Comparison of ENCODE assay signal across 17 mouse cellular contexts in the genomic region with DNA sequence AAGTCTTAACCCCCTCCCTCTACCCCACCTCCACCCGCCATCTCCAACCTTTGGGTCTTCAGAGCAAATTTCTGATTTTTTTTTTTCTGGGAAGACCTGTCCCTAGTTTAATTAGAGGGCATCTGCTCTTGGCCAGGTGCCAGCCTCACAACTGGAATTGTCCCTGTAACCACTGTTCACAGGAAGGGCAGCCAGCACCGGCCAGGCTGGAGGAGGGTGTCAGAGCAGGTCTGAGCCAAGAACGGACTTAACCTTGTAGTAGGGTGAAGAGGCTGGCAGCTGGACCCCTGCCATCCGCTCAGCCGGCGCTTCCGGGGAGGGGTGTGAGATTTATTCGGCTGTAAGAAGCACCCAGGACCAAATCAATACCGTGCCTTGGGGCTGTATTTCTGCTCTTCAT. TPM values are rescaled to one million over a fixed set of nuclear protein-coding genes. Genes with fewer than 3 reads are reported as not detected.
DNase-seq lines count a peak whose midpoint lies in the region; ATAC-seq and TF ChIP-seq lines count a peak whose summit lies in the region.
"Had no signal": no experiment of that assay in that cellular context is flagged by ENCODE, and none has a peak within 500 bp of the region (broad histone marks: within the 10 kb centered on the region; RNA-seq: fewer than 3 reads in every experiment).

No protein-coding gene starts in this region.

- no peak for TF ChIP-seq POLR2A in kidney, adult 2 months (IDR thresholded peaks at IDR 0.05; ENCODE audit: low read depth, low read length)

- H3K27me3 ChIP-seq in kidney, adult 2 months (replicated peaks; ENCODE audit: control insufficient read depth, insufficient read depth, low read length): peaks cover 3% of the 10 kb centered on the region; the same call in 1 of the 2 replicates
- H3K27me3 ChIP-seq in midbrain, embryonic 13.5 days: peaks cover 20% of the 10 kb centered on the region

- H3K4me1 ChIP-seq in kidney, adult 2 months (ENCODE audit: control insufficient read depth, insufficient read depth, low read length): no peaks in the 10 kb centered on the region
- H3K4me1 ChIP-seq in midbrain, embryonic 13.5 days (replicated peaks): peaks cover 14% of the 10 kb centered on the region

- H3K27ac ChIP-seq in kidney, adult 2 months (ENCODE audit: insufficient read depth, low read depth, low read length): no peak overlapping the region
- no peak overlapping the region for H3K27ac ChIP-seq in midbrain, embryonic 13.5 days
- H3K27ac ChIP-seq: gastrocnemius, adult 2 months; macrophage had no signal

- no peaks in the 10 kb centered on the region for H3K36me3 ChIP-seq in kidney, adult 2 months (ENCODE audit: control insufficient read depth, insufficient read depth, low read length)
- H3K36me3 ChIP-seq in midbrain, embryonic 13.5 days: no peaks in the 10 kb centered on the region

- peak; percentile 13 for DNase-seq in adrenal gland, postnatal 10 days
- no peak for DNase-seq in adrenal gland, postnatal 4 days (ENCODE audit: low spot score in 2 of 2)
- peak; percentile 13 for DNase-seq in kidney, postnatal 10 days
- DNase-seq in kidney, adult 2 months: no peak
- DNase-seq in adrenal gland, postnatal 25 days: peak; percentile 14
- peak; percentile 42 to 63 for DNase-seq in heart, postnatal 14 days
- DNase-seq in c-Kit-positive CD71-positive TER-119-positive erythroid progenitor cells, embryonic 14.5 days (ENCODE audit: low spot score): no peak
- DNase-seq: gastrocnemius, adult 2 months; kidney, adult 9 months; liver; lung, adult 18-20 months; midbrain, embryonic 14.5 days had no signal

- ATAC-seq in midbrain, embryonic 13.5 days: no peak
- ATAC-seq: forebrain, embryonic 16.5 days had no signal

- TF ChIP-seq CTCF in kidney, adult 2 months (conservative IDR thresholded peaks at IDR 0.05; ENCODE audit: insufficient read depth, insufficient read length, low read depth, low read length): no peak

- 64% methylated on average over 9 of the region's 9 CpGs for WGBS in kidney, adult 2 months
- 81% methylated on average over 9 of the region's 9 CpGs for WGBS in midbrain, embryonic 13.5 days

- H3K4me3 ChIP-seq in kidney, adult 2 months (ENCODE audit: insufficient read depth, low read depth, low read length): no peak overlapping the region
- H3K4me3 ChIP-seq in midbrain, embryonic 13.5 days (replicated peaks): no peak overlapping the region
- H3K4me3 ChIP-seq: erythroblast, embryonic 14.5 days; gastrocnemius, adult 2 months had no signal

- no peak overlapping the region for H3K4me2 ChIP-seq in midbrain, embryonic 13.5 days (replicated peaks)

- H3K9me3 ChIP-seq in midbrain, embryonic 13.5 days: no peaks in the 10 kb centered on the region

- H3K9ac ChIP-seq in midbrain, embryonic 13.5 days (replicated peaks): no peak overlapping the region

- intact Hi-C loops in heart, postnatal 14 days (cut with DNase I): no loop called here

RNA-seq across cellular contexts. Expression of gene Spock1, which starts 3.0 kb away (rescaled TPM):
- total RNA-seq in adrenal gland, postnatal 10 days (2021): 10 to 100 TPM; 13.2 to 14.7 TPM
- 10 to 100 TPM; 30.0 to 35.2 TPM for total RNA-seq in adrenal gland, postnatal 4 days (2021)
- polyA plus RNA-seq in kidney, adult 2 months (2012; rRNA removed): 0.19 TPM in 2 replicates
- 7.0 and 9.5 TPM in 2 replicates for total RNA-seq in adrenal gland, postnatal 25 days (2021)
- under 1 TPM; 0.15 to 0.45 TPM for total RNA-seq in heart, postnatal 14 days (2021)
- 45.1 and 50.4 TPM in 2 replicates for polyA plus RNA-seq in midbrain, embryonic 13.5 days (2015; fragmentation: Nextera tagmentation; extraction: Ambion mirVana)
- total RNA-seq: hematopoietic stem cell, adult 5-6 weeks had no signal
- polyA plus RNA-seq: macrophage had no signal

Comparison
In these comparisons a context has a peak if more than half of its experiments do, and no peak if none do; other contexts are left out.
1. DNase-seq: peak in adrenal gland, postnatal 10 days (single experiment), kidney, postnatal 10 days (single experiment), adrenal gland, postnatal 25 days (single experiment) and heart, postnatal 14 days (2 of 2); none in adrenal gland, postnatal 4 days (0 of 2), kidney, adult 2 months (single experiment) and c-Kit-positive CD71-positive TER-119-positive erythroid progenitor cells, embryonic 14.5 days (single experiment).